Mouse (Mus musculus) liver, adult 2 months (tissue): ENCODE measurements around the gene Ier5l. TPM values are rescaled to one million over a fixed set of nuclear protein-coding genes. Genes with fewer than 3 reads are reported as not detected.

Experiments used
- DNase-seq: peaks from one replicate; pipeline ENCODE4 v3.0.0-alpha.2; 2011; ENCODE audit warnings: low read depth, low spot score; ENCODE audit errors: extremely low read depth
- H3K27ac ChIP-seq: fragments of 200-500 bp; replicated peaks from 2 replicates; pipeline ENCODE4 v1.5.1; 2012; ENCODE audit warnings: low read depth, mild to moderate bottlenecking, control low read depth, inconsistent platforms, low read length; ENCODE audit not compliant: insufficient read depth
- H3K27me3 ChIP-seq: fragments of 200-500 bp; 2 replicates; pipeline ENCODE4 v1.6.1; 2012; ENCODE audit warnings: mild to moderate bottlenecking, moderate library complexity, low read length, inconsistent platforms; ENCODE audit not compliant: control insufficient read depth, insufficient read depth
- H3K36me3 ChIP-seq: fragments of 200-500 bp; 2 replicates; pipeline ENCODE4 v1.6.1; 2012; ENCODE audit warnings: low read length, inconsistent platforms; ENCODE audit not compliant: control insufficient read depth, insufficient read depth
- H3K4me1 ChIP-seq: fragments of 200-500 bp; 2 replicates; pipeline ENCODE4 v1.6.1; 2011; ENCODE audit warnings: low read length; ENCODE audit not compliant: control insufficient read depth, insufficient read depth
- H3K4me3 ChIP-seq: fragments of 200-500 bp; 2 replicates; pipeline ENCODE4 v1.5.1; 2011; ENCODE audit warnings: low read depth, mild to moderate bottlenecking, control low read depth, low read length, moderate library complexity; ENCODE audit not compliant: insufficient read depth
- H3K79me2 ChIP-seq: fragments of 200-500 bp; 2 replicates; pipeline ENCODE4 v1.6.1; 2012; ENCODE audit warnings: inconsistent platforms, mild to moderate bottlenecking, low read length, moderate library complexity; ENCODE audit not compliant: control insufficient read depth, insufficient read depth
- H3K9ac ChIP-seq: fragments of 200-500 bp; 2 replicates; pipeline ENCODE4 v1.6.1; 2012; ENCODE audit warnings: low read depth, mild to moderate bottlenecking, control low read depth, inconsistent platforms, low read length
- CTCF ChIP-seq: fragments of 200-500 bp; IDR thresholded peaks from 2 replicates; pipeline ENCODE4 v1.5.1; 2011; ENCODE audit warnings: low read depth, low read length, control low read depth
- POLR2A ChIP-seq: fragments of 200-500 bp; IDR thresholded peaks from 2 replicates; pipeline ENCODE4 v1.6.1; 2011; ENCODE audit warnings: low read length, control low read depth; ENCODE audit not compliant: insufficient read depth; ENCODE audit errors: extremely low read depth
- WGBS: fragments of 180-500 bp; shearing (Covaris S2); methylation state at CpG from one replicate; pipeline ENCODE4 v1.1.7; 2018; 5-methylcytosine and 5-hydroxymethylcytosine counted together
- polyA plus RNA-seq: library from polyadenylated mRNA; depleted of rRNA; stranded (reverse); fragments of >200 nt; gene quantifications from 2 replicates; pipeline ENCODE4 v1.2.3, GENCODE M21; 2012
- total RNA-seq: library from RNA; depleted of rRNA; stranded (reverse); fragments of >200 nt; gene quantifications from 2 replicates; pipeline ENCODE4 v1.2.3, GENCODE M21; 2014

The Ier5l gene
- total and polyA plus RNA-seq, 2 experiments, result 0.55 to 1.1 TPM

DNA sequence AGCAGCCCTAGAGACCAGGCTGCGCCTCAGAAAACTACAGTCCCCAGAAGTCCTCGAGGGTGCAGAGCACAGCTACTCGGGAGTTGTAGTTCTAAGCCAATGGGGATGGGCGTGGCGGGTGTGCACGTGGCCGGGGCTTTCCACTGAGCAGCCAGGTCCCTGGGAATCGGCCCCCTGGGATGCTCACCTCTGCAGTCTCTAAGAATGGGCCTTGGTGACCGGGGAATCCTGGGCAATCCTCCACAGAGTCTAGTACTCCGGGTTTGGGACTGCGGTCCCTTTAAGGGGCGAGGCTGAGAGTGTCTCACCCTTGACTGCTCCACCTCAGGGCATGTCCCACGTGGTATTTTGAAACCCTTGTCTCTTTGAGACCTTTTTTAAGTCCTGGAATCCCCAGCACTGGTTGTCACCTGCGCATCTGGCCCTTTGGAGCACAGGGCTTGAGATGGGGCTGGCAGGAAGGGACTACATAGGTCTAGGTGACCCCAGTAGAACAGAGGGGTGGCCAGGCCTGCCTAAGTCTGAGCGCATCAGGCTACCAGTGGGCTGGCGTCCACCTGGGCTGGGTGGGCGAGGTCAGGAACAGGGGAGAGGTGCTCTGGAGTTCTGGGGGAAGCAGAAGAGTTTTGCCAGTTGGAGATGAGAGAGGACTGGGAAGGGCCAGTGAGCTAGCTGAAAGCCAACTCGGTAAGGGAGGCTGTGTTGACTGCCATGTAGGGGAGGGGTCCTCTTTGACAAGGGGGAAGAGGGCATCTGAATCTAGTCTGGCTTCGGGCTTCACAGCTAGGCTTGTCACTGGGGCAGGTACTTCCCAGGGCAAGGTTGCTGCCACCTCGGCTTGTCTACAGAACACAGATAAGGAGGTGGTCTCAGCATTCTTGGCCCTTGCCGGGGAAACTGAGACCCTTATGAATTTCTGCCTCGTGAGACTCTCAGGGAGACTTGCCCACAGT, 22.2 kb upstream of the Ier5l start:
- peak overlapping the region; percentile 30; the same call in 1 of the 2 replicates for H3K4me3 ChIP-seq

DNA sequence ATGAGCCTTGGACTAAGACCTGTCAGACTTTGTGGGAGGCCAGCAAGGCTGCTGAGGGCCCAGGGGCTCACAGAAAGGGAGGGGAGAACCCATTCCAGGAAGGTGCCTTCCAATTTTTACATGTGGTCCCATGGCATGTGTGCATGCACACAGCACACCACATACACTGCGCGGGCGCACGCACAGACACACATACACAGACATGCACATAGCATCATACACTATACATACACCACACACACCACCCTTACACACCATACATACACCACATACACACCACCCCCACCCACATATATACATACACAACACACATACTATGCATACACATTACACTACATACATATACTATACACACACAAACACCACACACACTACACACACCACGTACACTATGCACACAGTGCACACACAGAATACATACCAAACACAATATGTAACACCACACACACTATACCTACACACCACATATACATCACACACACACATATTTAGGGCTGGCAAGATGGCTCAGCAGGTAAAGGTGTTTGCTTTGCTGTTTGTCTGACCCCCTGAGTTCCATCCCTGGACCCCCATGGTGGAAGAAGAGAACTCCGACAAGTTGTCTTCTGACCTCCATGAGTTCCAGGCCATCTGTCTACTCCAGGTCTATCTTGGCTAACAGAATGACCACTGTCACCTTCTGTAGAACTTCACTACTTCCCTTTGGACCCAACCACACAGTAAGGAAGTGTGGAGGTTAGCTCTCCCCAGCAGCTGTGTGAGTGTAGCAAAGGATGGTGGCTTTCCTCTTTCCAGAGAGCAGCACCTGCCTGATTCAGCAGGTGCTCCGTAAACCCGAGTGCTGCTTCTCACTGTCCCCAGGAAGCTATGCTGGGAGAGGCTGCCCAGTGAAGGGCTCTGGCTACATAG, 21.2 kb upstream of the Ier5l start:
- H3K9ac ChIP-seq, result no peak overlapping the region
- DNase-seq, result no peak
- TF ChIP-seq CTCF (no peak), POLR2A (no peak)
- H3K4me1 ChIP-seq, result peaks cover 2% of the 10 kb centered on the region; the same call in 1 of the 2 replicates
- no peaks in the 10 kb centered on the region for H3K27me3 ChIP-seq
- H3K27ac ChIP-seq, result no peak overlapping the region
- H3K79me2 ChIP-seq, result no peaks in the 10 kb centered on the region
- no peaks in the 10 kb centered on the region for H3K36me3 ChIP-seq
- no peak overlapping the region for H3K4me3 ChIP-seq
- WGBS, result 79% methylated on average over 8 of the region's 8 CpGs

More for the DNA sequence above, 22.2 kb upstream of the Ier5l start:
- peak; percentile 60 for DNase-seq
- peaks cover 2% of the 10 kb centered on the region; the same call in 1 of the 2 replicates for H3K4me1 ChIP-seq
- no peaks in the 10 kb centered on the region for H3K79me2 ChIP-seq
- H3K9ac ChIP-seq, result no peak overlapping the region
- 35% methylated on average over 22 of the region's 22 CpGs for WGBS
- H3K27me3 ChIP-seq, result no peaks in the 10 kb centered on the region
- no peak for TF ChIP-seq CTCF
- no peak for TF ChIP-seq POLR2A
- no peaks in the 10 kb centered on the region for H3K36me3 ChIP-seq
- no peak overlapping the region for H3K27ac ChIP-seq

DNA sequence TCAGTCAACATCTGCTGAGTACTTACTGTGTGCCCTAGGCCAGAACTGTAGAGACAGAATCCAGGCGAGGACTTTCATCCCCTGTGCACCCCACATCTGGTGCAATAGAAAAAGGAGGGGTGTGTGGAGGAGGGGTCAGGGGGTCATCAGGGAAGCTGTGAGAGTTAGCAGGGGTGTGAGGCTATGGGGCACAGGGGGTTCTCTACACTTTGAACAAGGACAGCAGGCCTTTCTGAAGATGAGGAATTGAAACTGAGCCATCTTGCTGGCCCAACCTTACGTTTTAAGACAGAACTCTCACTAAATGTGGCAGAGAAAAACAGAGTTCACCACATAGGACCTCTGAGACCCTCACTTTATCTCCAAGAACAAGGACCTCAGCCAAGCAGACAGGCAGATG, 16.4 kb upstream of the Ier5l start:
- TF ChIP-seq POLR2A (no peak), CTCF (no peak)
- H3K9ac ChIP-seq, result no peak overlapping the region
- H3K4me1 ChIP-seq, result no peaks in the 10 kb centered on the region
- H3K27ac ChIP-seq, result no peak overlapping the region
- H3K4me3 ChIP-seq, result no peak overlapping the region
- DNase-seq, result no peak
- H3K79me2 ChIP-seq, result no peaks in the 10 kb centered on the region
- no peaks in the 10 kb centered on the region for H3K36me3 ChIP-seq
- no peaks in the 10 kb centered on the region for H3K27me3 ChIP-seq
- 80% methylated on average over 2 of the region's 2 CpGs for WGBS

DNA sequence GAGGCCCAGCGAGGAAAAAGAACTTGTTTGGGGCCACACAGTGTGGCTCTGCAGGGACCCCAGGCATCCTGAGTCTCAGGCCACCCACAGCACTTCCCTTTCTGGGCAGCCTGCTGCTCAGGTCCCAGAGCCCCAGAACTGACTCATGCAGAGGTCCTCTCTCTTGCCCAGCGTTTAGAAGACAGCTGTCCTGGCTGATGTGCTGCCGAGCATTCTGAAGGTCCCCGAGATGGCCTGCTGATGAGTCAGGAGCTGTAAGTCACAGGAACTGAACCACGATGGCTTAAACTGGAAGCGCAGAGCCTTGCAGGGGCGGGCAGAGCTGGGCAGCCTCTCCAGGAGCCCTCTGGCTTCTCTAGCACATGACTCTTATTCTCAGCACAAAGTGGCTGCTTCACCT, 13.6 kb upstream of the Ier5l start:
- WGBS, result 60% methylated on average over 7 of the region's 7 CpGs
- H3K4me1 ChIP-seq, result no peaks in the 10 kb centered on the region
- H3K9ac ChIP-seq, result no peak overlapping the region
- no peak for DNase-seq
- H3K27me3 ChIP-seq, result no peaks in the 10 kb centered on the region
- H3K36me3 ChIP-seq, result no peaks in the 10 kb centered on the region
- no peak overlapping the region for H3K4me3 ChIP-seq
- H3K27ac ChIP-seq, result no peak overlapping the region
- H3K79me2 ChIP-seq, result no peaks in the 10 kb centered on the region
- TF ChIP-seq CTCF (no peak), POLR2A (no peak)

DNA sequence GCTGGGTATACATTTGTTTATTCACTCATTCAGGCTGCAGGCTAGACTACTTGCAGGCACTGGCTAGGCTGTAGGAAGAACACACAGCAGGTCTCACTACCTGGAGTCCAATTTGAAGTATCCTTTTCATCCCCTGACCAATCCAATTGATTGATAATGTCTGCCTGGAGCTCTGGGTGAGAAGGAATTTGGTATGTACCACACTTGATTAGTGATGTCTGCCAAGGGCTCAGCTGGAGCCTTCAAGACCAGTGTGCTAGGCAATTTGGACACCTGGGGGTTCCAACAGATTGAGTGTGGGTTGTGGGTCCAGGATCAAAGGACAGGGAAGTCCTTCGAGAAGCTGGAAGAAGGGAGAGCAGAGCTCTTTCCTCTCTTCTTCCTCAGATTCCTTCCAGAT, 4.5 kb upstream of the Ier5l start:
- no peak overlapping the region for H3K4me3 ChIP-seq
- no peak overlapping the region for H3K27ac ChIP-seq
- no peaks in the 10 kb centered on the region for H3K79me2 ChIP-seq
- WGBS, result 90% methylated on average over 1 of the region's 1 CpGs
- 0 out of 2 replicates have a peak, but pooled peaks cover 3% of the 10 kb centered on the region for H3K4me1 ChIP-seq
- DNase-seq, result no peak
- H3K9ac ChIP-seq, result no peak overlapping the region
- peaks cover 9% of the 10 kb centered on the region for H3K27me3 ChIP-seq
- no peaks in the 10 kb centered on the region for H3K36me3 ChIP-seq
- TF ChIP-seq POLR2A (no peak), CTCF (no peak)
